Mouse (Mus musculus): ENCODE data around the gene Itga6. TPM values are rescaled to one million over a fixed set of nuclear protein-coding genes. Genes with fewer than 3 reads are reported as not detected.

Gene Itga6
- polyA plus RNA-seq, 1 experiment: 151 TPM

DNA sequence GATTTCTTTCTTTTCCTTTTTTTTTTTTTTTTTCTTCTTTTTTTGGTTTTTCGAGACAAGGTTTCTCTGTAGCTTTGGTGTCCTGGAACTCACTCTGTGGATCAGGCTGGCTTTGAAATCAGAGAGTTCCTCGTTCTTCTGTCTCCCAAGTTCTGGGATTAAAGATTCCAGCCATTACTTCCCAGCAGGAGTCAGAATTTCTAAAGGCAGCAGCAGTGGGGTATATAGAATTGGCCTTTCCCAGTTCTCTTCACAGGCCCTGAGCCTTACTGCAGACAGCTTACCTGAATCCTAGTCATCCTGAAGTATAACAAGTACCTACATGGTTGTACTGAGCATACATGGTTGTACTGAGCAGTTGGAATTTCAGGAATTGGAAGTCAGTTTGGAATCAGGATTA, 129.4 kb downstream of the Itga6 start:
- no peak for TF ChIP-seq POLR2A (IDR thresholded peaks at IDR 0.05; ENCODE audit: insufficient read depth, low read length)
- no peak for TF ChIP-seq EP300 (IDR thresholded peaks at IDR 0.05; ENCODE audit: insufficient read depth, low read depth, low read length)
- no peak for TF ChIP-seq CTCF (IDR thresholded peaks at IDR 0.05; ENCODE audit: low read depth, low read length)
- Histone ChIP-seq H3K9me3 (replicated peaks; ENCODE audit: control insufficient read depth, insufficient read depth, low read length, poor library complexity, severe bottlenecking) (no peaks in the 10 kb centered on the region), H3K4me3 (ENCODE audit: low read depth, low read length) (peak overlapping the region; percentile 80), H3K36me3 (ENCODE audit: control insufficient read depth, insufficient read depth, low read length, poor library complexity, severe bottlenecking) (peaks cover 30% of the 10 kb centered on the region), H3K27me3 (ENCODE audit: control insufficient read depth, insufficient read depth, low read length, poor library complexity, severe bottlenecking) (no peaks in the 10 kb centered on the region), H3K9ac (ENCODE audit: low read depth, poor library complexity, severe bottlenecking) (peak overlapping the region; percentile 73), H3K27ac (ENCODE audit: insufficient read depth, low read length) (no peak overlapping the region), H3K4me1 (ENCODE audit: control insufficient read depth, insufficient read depth, low read length) (no peaks in the 10 kb centered on the region)

GRCm38 (mm10) chr2:71877865-71878264, 132.4 kb downstream of the Itga6 start:
- no peak for TF ChIP-seq POLR2A (IDR thresholded peaks at IDR 0.05; ENCODE audit: insufficient read depth, low read length)
- TF ChIP-seq CTCF (IDR thresholded peaks at IDR 0.05; ENCODE audit: low read depth, low read length): no peak
- no peak for TF ChIP-seq EP300 (IDR thresholded peaks at IDR 0.05; ENCODE audit: insufficient read depth, low read depth, low read length)
- Histone ChIP-seq H3K9ac (ENCODE audit: low read depth, poor library complexity, severe bottlenecking) (no peak overlapping the region), H3K9me3 (replicated peaks; ENCODE audit: control insufficient read depth, insufficient read depth, low read length, poor library complexity, severe bottlenecking) (no peaks in the 10 kb centered on the region; the same call in 1 of the 2 replicates), H3K36me3 (ENCODE audit: control insufficient read depth, insufficient read depth, low read length, poor library complexity, severe bottlenecking) (peaks cover 58% of the 10 kb centered on the region), H3K27me3 (ENCODE audit: control insufficient read depth, insufficient read depth, low read length, poor library complexity, severe bottlenecking) (no peaks in the 10 kb centered on the region), H3K27ac (ENCODE audit: insufficient read depth, low read length) (no peak overlapping the region), H3K4me1 (ENCODE audit: control insufficient read depth, insufficient read depth, low read length) (no peaks in the 10 kb centered on the region), H3K4me3 (ENCODE audit: low read depth, low read length) (no peak overlapping the region)

GRCm38 (mm10) chr2:71878441-71878840, 133.0 kb downstream of the Itga6 start:
- no peak for TF ChIP-seq EP300 (IDR thresholded peaks at IDR 0.05; ENCODE audit: insufficient read depth, low read depth, low read length)
- no peak for TF ChIP-seq CTCF (IDR thresholded peaks at IDR 0.05; ENCODE audit: low read depth, low read length)
- TF ChIP-seq POLR2A (IDR thresholded peaks at IDR 0.05; ENCODE audit: insufficient read depth, low read length): no peak
- H3K27me3 ChIP-seq (ENCODE audit: control insufficient read depth, insufficient read depth, low read length, poor library complexity, severe bottlenecking): no peaks in the 10 kb centered on the region
- H3K4me3 ChIP-seq (ENCODE audit: low read depth, low read length): no peak overlapping the region
- H3K36me3 ChIP-seq (ENCODE audit: control insufficient read depth, insufficient read depth, low read length, poor library complexity, severe bottlenecking): peaks cover 64% of the 10 kb centered on the region
- H3K27ac ChIP-seq (ENCODE audit: insufficient read depth, low read length): no peak overlapping the region
- H3K9me3 ChIP-seq (replicated peaks; ENCODE audit: control insufficient read depth, insufficient read depth, low read length, poor library complexity, severe bottlenecking): no peaks in the 10 kb centered on the region; the same call in 1 of the 2 replicates
- H3K9ac ChIP-seq (ENCODE audit: low read depth, poor library complexity, severe bottlenecking): no peak overlapping the region
- H3K4me1 ChIP-seq (ENCODE audit: control insufficient read depth, insufficient read depth, low read length): no peaks in the 10 kb centered on the region

DNA sequence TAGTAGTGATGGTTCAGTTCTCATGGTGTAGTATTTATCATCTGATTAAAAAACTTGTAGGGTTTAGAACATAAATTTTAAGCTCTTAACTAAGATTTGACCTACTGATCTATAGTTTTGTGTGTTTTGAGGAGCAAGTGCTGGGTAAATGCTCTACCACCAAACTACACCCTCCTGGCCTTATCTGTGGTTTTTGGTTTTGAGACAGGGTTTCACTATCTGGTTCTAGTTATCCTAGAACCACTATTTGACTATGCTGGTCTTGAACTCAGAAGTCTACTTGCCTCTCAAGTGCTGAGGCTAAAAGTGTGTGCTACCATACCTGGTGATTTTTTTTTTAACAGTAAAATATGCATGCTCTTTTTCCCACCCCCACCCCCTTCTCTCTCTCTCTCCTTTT, 133.5 kb downstream of the Itga6 start:
- H3K4me1 ChIP-seq (ENCODE audit: control insufficient read depth, insufficient read depth, low read length): no peaks in the 10 kb centered on the region
- no peaks in the 10 kb centered on the region for H3K27me3 ChIP-seq (ENCODE audit: control insufficient read depth, insufficient read depth, low read length, poor library complexity, severe bottlenecking)
- H3K36me3 ChIP-seq (ENCODE audit: control insufficient read depth, insufficient read depth, low read length, poor library complexity, severe bottlenecking): peaks cover 69% of the 10 kb centered on the region
- no peak overlapping the region for H3K4me3 ChIP-seq (ENCODE audit: low read depth, low read length)
- H3K9ac ChIP-seq (ENCODE audit: low read depth, poor library complexity, severe bottlenecking): no peak overlapping the region
- no peak for TF ChIP-seq CTCF (IDR thresholded peaks at IDR 0.05; ENCODE audit: low read depth, low read length)
- no peak for TF ChIP-seq POLR2A (IDR thresholded peaks at IDR 0.05; ENCODE audit: insufficient read depth, low read length)
- TF ChIP-seq EP300 (IDR thresholded peaks at IDR 0.05; ENCODE audit: insufficient read depth, low read depth, low read length): no peak
- no peak overlapping the region for H3K27ac ChIP-seq (ENCODE audit: insufficient read depth, low read length)
- no peaks in the 10 kb centered on the region; the same call in 1 of the 2 replicates for H3K9me3 ChIP-seq (replicated peaks; ENCODE audit: control insufficient read depth, insufficient read depth, low read length, poor library complexity, severe bottlenecking)

DNA sequence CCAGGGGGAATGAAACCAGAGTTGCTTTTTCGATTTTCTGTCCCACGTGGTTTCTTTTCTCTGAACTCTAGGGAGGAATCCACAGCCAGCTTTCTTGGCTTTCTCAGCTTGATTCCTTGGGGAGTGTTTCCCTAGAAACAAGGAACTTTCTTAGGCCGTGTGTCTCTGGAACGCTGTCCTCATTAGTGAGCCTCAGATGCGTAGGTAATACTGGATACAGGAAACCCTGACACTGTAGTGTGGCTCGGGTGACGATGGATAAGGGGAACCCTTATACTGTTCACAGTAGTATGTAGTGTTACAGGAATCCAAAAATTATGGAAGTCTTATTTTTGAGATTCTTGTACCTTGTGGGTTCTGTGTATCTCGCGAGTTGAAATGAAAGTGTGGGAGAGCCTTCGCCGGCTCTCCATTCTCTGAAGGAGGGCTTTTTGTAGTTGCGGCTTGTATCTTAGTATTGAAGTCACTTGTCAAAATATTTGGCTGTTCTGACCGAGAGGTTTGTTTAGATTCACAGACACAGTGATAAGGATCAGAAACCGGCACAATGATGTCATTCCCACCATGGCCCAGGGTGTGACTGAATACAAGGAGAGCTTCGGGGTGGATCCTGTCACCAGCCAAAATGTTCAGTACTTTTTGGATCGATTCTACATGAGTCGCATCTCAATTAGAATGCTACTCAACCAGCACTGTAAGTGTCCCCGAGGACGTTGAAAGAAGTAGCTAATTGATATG, 137.7 kb downstream of the Itga6 start:
- no peak for TF ChIP-seq EP300 (IDR thresholded peaks at IDR 0.05; ENCODE audit: insufficient read depth, low read depth, low read length)
- TF ChIP-seq CTCF (IDR thresholded peaks at IDR 0.05; ENCODE audit: low read depth, low read length): no peak
- no peak for TF ChIP-seq POLR2A (IDR thresholded peaks at IDR 0.05; ENCODE audit: insufficient read depth, low read length)
- Histone ChIP-seq H3K4me3 (ENCODE audit: low read depth, low read length) (no peak overlapping the region), H3K36me3 (ENCODE audit: control insufficient read depth, insufficient read depth, low read length, poor library complexity, severe bottlenecking) (peaks cover 79% of the 10 kb centered on the region), H3K9ac (ENCODE audit: low read depth, poor library complexity, severe bottlenecking) (no peak overlapping the region), H3K27ac (ENCODE audit: insufficient read depth, low read length) (no peak overlapping the region), H3K9me3 (replicated peaks; ENCODE audit: control insufficient read depth, insufficient read depth, low read length, poor library complexity, severe bottlenecking) (no peaks in the 10 kb centered on the region; the same call in 1 of the 2 replicates), H3K4me1 (ENCODE audit: control insufficient read depth, insufficient read depth, low read length) (no peaks in the 10 kb centered on the region), H3K27me3 (ENCODE audit: control insufficient read depth, insufficient read depth, low read length, poor library complexity, severe bottlenecking) (no peaks in the 10 kb centered on the region)

DNA sequence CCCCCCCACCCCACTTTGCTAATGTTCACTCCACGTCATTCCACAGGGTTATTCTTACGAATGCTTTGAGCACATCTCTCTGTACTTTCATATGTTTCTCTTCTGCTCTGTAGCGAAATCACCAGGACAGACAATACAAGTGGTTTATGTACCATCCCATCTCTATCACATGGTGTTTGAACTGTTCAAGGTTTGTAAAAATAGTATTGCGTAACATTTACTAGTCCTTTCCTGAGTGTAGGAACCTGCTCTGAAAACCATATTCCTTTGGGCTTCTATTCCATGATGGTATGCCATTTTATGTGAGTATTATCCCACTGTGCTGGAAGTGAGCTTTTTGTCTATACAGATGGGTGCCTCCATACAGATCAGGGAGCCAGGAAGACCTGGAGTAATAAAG, 141.9 kb downstream of the Itga6 start:
- TF ChIP-seq CTCF (IDR thresholded peaks at IDR 0.05; ENCODE audit: low read depth, low read length): no peak
- Histone ChIP-seq H3K36me3 (ENCODE audit: control insufficient read depth, insufficient read depth, low read length, poor library complexity, severe bottlenecking) (peaks cover 79% of the 10 kb centered on the region), H3K9ac (ENCODE audit: low read depth, poor library complexity, severe bottlenecking) (no peak overlapping the region), H3K4me1 (ENCODE audit: control insufficient read depth, insufficient read depth, low read length) (no peaks in the 10 kb centered on the region), H3K27ac (ENCODE audit: insufficient read depth, low read length) (no peak overlapping the region), H3K4me3 (ENCODE audit: low read depth, low read length) (no peak overlapping the region), H3K9me3 (replicated peaks; ENCODE audit: control insufficient read depth, insufficient read depth, low read length, poor library complexity, severe bottlenecking) (no peaks in the 10 kb centered on the region), H3K27me3 (ENCODE audit: control insufficient read depth, insufficient read depth, low read length, poor library complexity, severe bottlenecking) (no peaks in the 10 kb centered on the region)
